In genomic region chr4:128638265-128638923, GRCm38 (mm10) we compare ENCODE assay signal across 15 mouse cellular contexts. TPM values are rescaled to one million over a fixed set of nuclear protein-coding genes. Genes with fewer than 3 reads are reported as not detected.
DNase-seq lines count a peak whose midpoint lies in the region; ATAC-seq and TF ChIP-seq lines count a peak whose summit lies in the region.
"Had no signal": no experiment of that assay in that cellular context is flagged by ENCODE, and none has a peak within 500 bp of the region (broad histone marks: within the 10 kb centered on the region; RNA-seq: fewer than 3 reads in every experiment).

No protein-coding gene starts in this region.

- 0 out of 2 replicates have a peak overlapping the region, but pooled peaks have one; percentile 10 for H3K27ac ChIP-seq in forebrain, embryonic 14.5 days (ENCODE audit: low read depth, low read length)
- H3K27ac ChIP-seq in forebrain, embryonic 11.5 days (ENCODE audit: low read depth, low read length): no peak overlapping the region
- peak overlapping the region; percentile 36; the same call in 1 of the 2 replicates for H3K27ac ChIP-seq in kidney, postnatal 0 days
- H3K27ac ChIP-seq: embryonic facial prominence, embryonic 12.5 days; liver, embryonic 13.5 days had no signal

- no peak for TF ChIP-seq CTCF in kidney, postnatal 0 days (IDR thresholded peaks at IDR 0.05; ENCODE audit: low read depth)

- no peaks in the 10 kb centered on the region for H3K27me3 ChIP-seq in forebrain, embryonic 14.5 days (replicated peaks; ENCODE audit: control insufficient read depth, insufficient read depth, low read length)
- no peaks in the 10 kb centered on the region for H3K27me3 ChIP-seq in forebrain, embryonic 11.5 days (ENCODE audit: control insufficient read depth, insufficient read depth, low read length)
- no peaks in the 10 kb centered on the region for H3K27me3 ChIP-seq in kidney, postnatal 0 days (ENCODE audit: insufficient read depth, low read length)
- H3K27me3 ChIP-seq: embryonic facial prominence, embryonic 12.5 days had no signal

- no peak for ATAC-seq in forebrain, embryonic 14.5 days
- ATAC-seq in forebrain, embryonic 11.5 days (replicated peaks; ENCODE audit: low FRiP score): no peak
- no peak for ATAC-seq in kidney, postnatal 0 days (replicated peaks; ENCODE audit: low FRiP score, low read depth)

- no peaks in the 10 kb centered on the region for H3K9me3 ChIP-seq in forebrain, embryonic 14.5 days (replicated peaks; ENCODE audit: control insufficient read depth, low read length)
- H3K9me3 ChIP-seq in forebrain, embryonic 11.5 days (ENCODE audit: control insufficient read depth, low read length): no peaks in the 10 kb centered on the region
- no peaks in the 10 kb centered on the region for H3K9me3 ChIP-seq in kidney, postnatal 0 days (replicated peaks; ENCODE audit: low read length)
- H3K9me3 ChIP-seq: embryonic facial prominence, embryonic 12.5 days; G1E; liver, embryonic 13.5 days had no signal

- no peak for DNase-seq in forebrain, embryonic 14.5 days (ENCODE audit: low spot score)
- DNase-seq in forebrain, embryonic 11.5 days (ENCODE audit: low spot score): no peak
- no peak for DNase-seq in kidney, postnatal 0 days (ENCODE audit: low spot score)
- no peak for DNase-seq in kidney, postnatal 36 days
- DNase-seq in retina, postnatal 1 day: peak; percentile 27
- no peak for DNase-seq in retina, embryonic 14.5 days (ENCODE audit: low spot score)
- no peak for DNase-seq in embryo, embryonic 10.5 days (ENCODE audit: low spot score)
- no peak for DNase-seq in cerebellum, adult 9-11 months
- DNase-seq: B cell, adult 2 months; cerebellum, adult 18-20 months; heart, postnatal 36 days; liver, embryonic 13.5 days; spleen, adult 18-20 months had no signal

- H3K36me3 ChIP-seq in forebrain, embryonic 14.5 days (ENCODE audit: control insufficient read depth, insufficient read depth, low read length): no peaks in the 10 kb centered on the region
- H3K36me3 ChIP-seq in forebrain, embryonic 11.5 days (ENCODE audit: control insufficient read depth, insufficient read depth, low read length): no peaks in the 10 kb centered on the region
- H3K36me3 ChIP-seq in kidney, postnatal 0 days (ENCODE audit: insufficient read depth, low read length): no peaks in the 10 kb centered on the region
- H3K36me3 ChIP-seq: embryonic facial prominence, embryonic 12.5 days; G1E; liver, embryonic 13.5 days had no signal

- 81% methylated on average over 18 of the region's 18 CpGs for WGBS in forebrain, embryonic 14.5 days
- WGBS in forebrain, embryonic 11.5 days: 89% methylated on average over 18 of the region's 18 CpGs
- WGBS in kidney, postnatal 0 days: 73% methylated on average over 18 of the region's 18 CpGs

- no peak overlapping the region for H3K4me3 ChIP-seq in forebrain, embryonic 14.5 days (ENCODE audit: low read depth, low read length)
- H3K4me3 ChIP-seq in forebrain, embryonic 11.5 days (ENCODE audit: low read depth, low read length): no peak overlapping the region
- H3K4me3 ChIP-seq in kidney, postnatal 0 days (replicated peaks; ENCODE audit: low read depth, low read length): no peak overlapping the region
- H3K4me3 ChIP-seq: embryonic facial prominence, embryonic 12.5 days; liver, embryonic 13.5 days had no signal

- H3K9ac ChIP-seq in forebrain, embryonic 14.5 days (ENCODE audit: low read length): no peak overlapping the region
- H3K9ac ChIP-seq in forebrain, embryonic 11.5 days (ENCODE audit: low read length): no peak overlapping the region
- H3K9ac ChIP-seq in kidney, postnatal 0 days (ENCODE audit: low read depth, low read length): no peak overlapping the region
- H3K9ac ChIP-seq: embryonic facial prominence, embryonic 12.5 days; liver, embryonic 13.5 days had no signal

- H3K4me1 ChIP-seq in forebrain, embryonic 14.5 days (ENCODE audit: control insufficient read depth, insufficient read depth, low read length): peaks cover 4% of the 10 kb centered on the region; the same call in 1 of the 2 replicates
- H3K4me1 ChIP-seq in forebrain, embryonic 11.5 days (replicated peaks; ENCODE audit: control insufficient read depth, insufficient read depth, low read length): 0 out of 2 replicates have a peak, but pooled peaks cover 4% of the 10 kb centered on the region
- peaks cover 42% of the 10 kb centered on the region for H3K4me1 ChIP-seq in kidney, postnatal 0 days (replicated peaks; ENCODE audit: insufficient read depth, low read length)

- no peak overlapping the region for H3K4me2 ChIP-seq in forebrain, embryonic 14.5 days (ENCODE audit: low read length)
- no peak overlapping the region for H3K4me2 ChIP-seq in forebrain, embryonic 11.5 days (ENCODE audit: low read depth, low read length, severe bottlenecking)
- no peak overlapping the region for H3K4me2 ChIP-seq in kidney, postnatal 0 days (ENCODE audit: low read length)
- H3K4me2 ChIP-seq: embryonic facial prominence, embryonic 12.5 days; liver, embryonic 13.5 days had no signal

RNA-seq across cellular contexts. Expression of gene Phc2, which starts 16.1 kb away (rescaled TPM):
- 33.1 and 35.3 TPM in 2 replicates for polyA plus RNA-seq in forebrain, embryonic 14.5 days (2014; fragmentation: Nextera tagmentation; extraction: Ambion mirVana)
- 133 and 144 TPM in 2 replicates for polyA plus RNA-seq in forebrain, embryonic 11.5 days (2014; fragmentation: Nextera tagmentation; extraction: Ambion mirVana)
- 60.7 and 71.7 TPM in 2 replicates for polyA plus RNA-seq in kidney, postnatal 0 days (2015; fragmentation: Nextera tagmentation; extraction: Ambion mirVana)

RNA-seq across cellular contexts. Expression of gene Tlr12, which starts 20.0 kb away (rescaled TPM):
- 0.83 and 0.91 TPM in 2 replicates for polyA plus RNA-seq in forebrain, embryonic 14.5 days (2014; fragmentation: Nextera tagmentation; extraction: Ambion mirVana)
- 0.35 and 0.75 TPM in 2 replicates for polyA plus RNA-seq in forebrain, embryonic 11.5 days (2014; fragmentation: Nextera tagmentation; extraction: Ambion mirVana)
- 3.3 and 3.7 TPM in 2 replicates for polyA plus RNA-seq in kidney, postnatal 0 days (2015; fragmentation: Nextera tagmentation; extraction: Ambion mirVana)
- polyA plus RNA-seq: G1E had no signal

RNA-seq across cellular contexts. Expression of gene Zscan20, which starts 28.5 kb away (rescaled TPM):
- 3.3 and 4.2 TPM in 2 replicates for polyA plus RNA-seq in forebrain, embryonic 14.5 days (2014; fragmentation: Nextera tagmentation; extraction: Ambion mirVana)
- polyA plus RNA-seq in forebrain, embryonic 11.5 days (2014; fragmentation: Nextera tagmentation; extraction: Ambion mirVana): 5.4 and 6.9 TPM in 2 replicates
- 2.2 and 2.3 TPM in 2 replicates for polyA plus RNA-seq in kidney, postnatal 0 days (2015; fragmentation: Nextera tagmentation; extraction: Ambion mirVana)
